Mouse (Mus musculus) C2C12 (cell line): ENCODE measurements around the gene Slc4a1. TPM values are rescaled to one million over a fixed set of nuclear protein-coding genes. Genes with fewer than 3 reads are reported as not detected.

Experiments
- H3K27me3 ChIP-seq: one replicate; pipeline ENCODE4 v1.6.1; 2011; ENCODE audit not compliant: control insufficient read depth, insufficient read depth, insufficient read length
- H3K36me3 ChIP-seq: one replicate; pipeline ENCODE4 v1.6.1; 2011; ENCODE audit not compliant: control insufficient read depth, insufficient read depth
- H3K4me3 ChIP-seq: one replicate; pipeline ENCODE4 v1.5.1; 2011; ENCODE audit warnings: mild to moderate bottlenecking, control low read depth; ENCODE audit not compliant: poor library complexity, insufficient read depth, severe bottlenecking
- H3K79me2 ChIP-seq: one replicate; pipeline ENCODE4 v1.6.1; 2011; ENCODE audit not compliant: control insufficient read depth, insufficient read depth
- H3K79me3 ChIP-seq: one replicate; pipeline ENCODE4 v1.6.1; 2011; ENCODE audit warnings: low read depth, control low read depth
- H3ac ChIP-seq: one replicate; pipeline ENCODE3; 2011; ENCODE audit warnings: low read depth; ENCODE audit not compliant: control insufficient read depth, insufficient read length
- CEBPB ChIP-seq: IDR thresholded peaks from one replicate; pipeline ENCODE4 v1.6.1; 2011; ENCODE audit warnings: low read depth, mild to moderate bottlenecking, control low read depth, moderate library complexity
- CTCF ChIP-seq: IDR thresholded peaks from one replicate; pipeline ENCODE4 v1.5.1; 2011; ENCODE audit not compliant: control insufficient read depth, insufficient read depth, insufficient read length
- FOSL1 ChIP-seq: IDR thresholded peaks from one replicate; pipeline ENCODE4 v1.8.0; 2011; ENCODE audit warnings: mild to moderate bottlenecking, low read length; ENCODE audit not compliant: poor library complexity, insufficient read depth, severe bottlenecking
- MAX ChIP-seq: IDR thresholded peaks from one replicate; pipeline ENCODE4 v1.6.1; 2011; ENCODE audit warnings: mild to moderate bottlenecking, control low read depth
- MYOD1 ChIP-seq: IDR thresholded peaks from one replicate; pipeline ENCODE4 v1.6.1; 2011; ENCODE audit warnings: low read depth; ENCODE audit not compliant: control insufficient read depth, insufficient read length
- MYOG ChIP-seq: IDR thresholded peaks from one replicate; pipeline ENCODE4 v1.6.1; 2011; ENCODE audit not compliant: control insufficient read depth, insufficient read length; ENCODE audit errors: extremely low read depth
- USF1 ChIP-seq: IDR thresholded peaks from one replicate; pipeline ENCODE4 v1.6.1; 2011; ENCODE audit warnings: low read depth, mild to moderate bottlenecking, control low read depth, moderate library complexity
- polyA plus RNA-seq: library from polyadenylated mRNA; unstranded; fragments of >200 nt; fragmentation: generic; extraction: Trizol; gene quantifications from one replicate; pipeline ENCODE4 v1.2.1, GENCODE M21; 2012; ENCODE audit warnings: missing spikeins

Slc4a1 gene
- polyA plus RNA-seq, 1 experiment, result not detected

GRCm38 (mm10) chr11:102361776-102362495 is 4.1 kb downstream of the Slc4a1 start:
- Histone ChIP-seq H3ac (no peak overlapping the region), H3K79me3 (no peaks in the 10 kb centered on the region), H3K36me3 (no peaks in the 10 kb centered on the region), H3K27me3 (peaks cover 93% of the 10 kb centered on the region), H3K4me3 (no peak overlapping the region), H3K79me2 (no peaks in the 10 kb centered on the region)
- TF ChIP-seq MYOD1 (no peak), USF1 (no peak), MYOG (no peak), CTCF (no peak), FOSL1 (no peak), CEBPB (no peak), MAX (no peak)

DNA sequence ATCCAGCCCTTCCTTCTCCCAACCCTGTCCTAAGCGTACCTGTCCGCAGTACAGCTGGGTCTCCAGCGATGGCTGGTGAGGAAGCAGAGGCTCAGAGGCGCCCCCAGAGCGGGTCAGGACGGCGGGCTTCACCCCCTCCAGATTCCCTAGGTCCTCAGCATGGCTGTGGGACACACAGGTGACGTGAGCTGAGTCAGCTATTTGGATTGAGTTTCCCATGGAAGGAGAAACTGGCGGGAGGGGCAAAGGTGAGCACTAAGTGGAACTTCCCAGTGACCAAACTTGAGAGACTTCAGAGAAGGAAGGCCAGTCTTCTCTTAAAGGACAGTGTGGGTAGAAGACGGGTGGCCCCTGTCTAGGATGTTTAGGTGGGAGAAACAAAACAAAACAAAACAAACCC is 7.6 kb downstream of the Slc4a1 start:
- no peaks in the 10 kb centered on the region for H3K79me2 ChIP-seq
- no peak overlapping the region for H3K4me3 ChIP-seq
- H3K79me3 ChIP-seq, result no peaks in the 10 kb centered on the region
- peaks cover 92% of the 10 kb centered on the region for H3K27me3 ChIP-seq
- TF ChIP-seq MAX, result no peak
- no peaks in the 10 kb centered on the region for H3K36me3 ChIP-seq
- H3ac ChIP-seq, result no peak overlapping the region

DNA sequence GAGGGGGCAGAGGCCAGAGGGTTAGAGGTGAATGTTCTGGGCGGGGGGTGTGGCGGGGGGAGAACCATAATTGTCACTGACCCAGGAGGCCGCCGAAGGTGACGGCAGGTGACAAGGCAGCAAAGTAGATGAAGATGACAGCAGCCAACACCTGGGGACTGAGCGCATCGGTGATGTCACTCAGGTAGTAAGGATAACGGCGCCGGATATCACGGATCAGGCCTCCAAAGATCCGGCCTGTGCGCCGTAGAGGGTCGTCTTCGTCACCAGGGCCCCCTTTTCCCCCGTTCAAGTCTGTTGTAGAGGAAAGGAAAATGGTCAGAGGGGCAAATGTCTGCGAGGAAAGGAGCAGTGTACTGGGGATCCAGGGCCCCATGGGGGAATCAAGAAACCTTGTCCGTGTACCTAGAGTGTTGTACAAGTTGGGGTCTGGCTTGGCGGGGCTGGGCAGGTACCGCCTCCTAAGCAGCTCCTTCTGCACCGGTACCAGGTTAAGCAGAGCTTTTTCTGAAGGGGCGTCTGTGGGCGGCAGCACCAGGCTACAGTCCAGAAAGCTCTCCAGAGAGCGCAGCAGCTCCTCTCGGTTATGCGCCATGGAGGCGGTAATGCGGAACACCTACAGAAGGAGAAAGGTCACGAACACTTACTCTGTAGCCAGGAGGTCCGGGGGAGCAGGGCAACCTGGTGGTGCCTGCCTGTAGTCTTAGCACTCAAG is 9.2 kb downstream of the Slc4a1 start:
- no peak overlapping the region for H3ac ChIP-seq
- no peaks in the 10 kb centered on the region for H3K79me2 ChIP-seq
- H3K4me3 ChIP-seq, result no peak overlapping the region
- peaks cover 92% of the 10 kb centered on the region for H3K27me3 ChIP-seq
- TF ChIP-seq CEBPB (no peak), USF1 (no peak), MAX (no peak), MYOG (no peak), MYOD1 (no peak), CTCF (no peak), FOSL1 (no peak)
- no peaks in the 10 kb centered on the region for H3K36me3 ChIP-seq
- no peaks in the 10 kb centered on the region for H3K79me3 ChIP-seq

DNA sequence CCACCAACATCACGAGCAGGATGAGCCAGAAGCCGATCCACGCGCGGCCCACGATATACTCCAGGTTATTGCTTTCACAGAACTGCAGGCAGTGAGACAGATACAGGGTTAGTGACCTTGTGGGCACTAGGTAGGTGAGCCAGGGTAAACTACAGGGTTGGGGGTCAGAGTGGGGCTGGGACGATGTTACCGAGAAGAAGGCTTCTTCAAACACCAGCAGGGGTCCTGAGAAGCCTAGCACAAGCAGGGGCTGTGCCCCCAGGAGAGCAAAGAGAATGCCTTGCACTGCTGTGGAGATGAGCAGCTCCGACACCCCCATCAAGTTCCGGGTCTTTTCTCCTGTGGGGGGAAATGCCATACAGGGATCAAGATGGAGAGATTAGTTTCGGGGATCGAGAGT is 9.8 kb downstream of the Slc4a1 start:
- Histone ChIP-seq H3K36me3 (no peaks in the 10 kb centered on the region), H3K4me3 (no peak overlapping the region), H3K27me3 (peaks cover 92% of the 10 kb centered on the region), H3K79me3 (no peaks in the 10 kb centered on the region), H3ac (no peak overlapping the region), H3K79me2 (no peaks in the 10 kb centered on the region)
- TF ChIP-seq USF1, result no peak
- no peak for TF ChIP-seq MYOG

- Histone ChIP-seq H3K79me3 (no peaks in the 10 kb centered on the region), H3K4me3 (no peak overlapping the region), H3K36me3 (no peaks in the 10 kb centered on the region), H3ac (no peak overlapping the region), H3K27me3 (peaks cover 92% of the 10 kb centered on the region), H3K79me2 (no peaks in the 10 kb centered on the region)
- TF ChIP-seq FOSL1, result no peak
- TF ChIP-seq MAX, result no peak
- no peak for TF ChIP-seq USF1
- TF ChIP-seq CTCF, result no peak
- TF ChIP-seq MYOD1, result no peak
- no peak for TF ChIP-seq CEBPB
- no peak for TF ChIP-seq MYOG
Measured at GRCm38 (mm10) chr11:102355501-102355900, 10.5 kb downstream of the Slc4a1 start.

DNA sequence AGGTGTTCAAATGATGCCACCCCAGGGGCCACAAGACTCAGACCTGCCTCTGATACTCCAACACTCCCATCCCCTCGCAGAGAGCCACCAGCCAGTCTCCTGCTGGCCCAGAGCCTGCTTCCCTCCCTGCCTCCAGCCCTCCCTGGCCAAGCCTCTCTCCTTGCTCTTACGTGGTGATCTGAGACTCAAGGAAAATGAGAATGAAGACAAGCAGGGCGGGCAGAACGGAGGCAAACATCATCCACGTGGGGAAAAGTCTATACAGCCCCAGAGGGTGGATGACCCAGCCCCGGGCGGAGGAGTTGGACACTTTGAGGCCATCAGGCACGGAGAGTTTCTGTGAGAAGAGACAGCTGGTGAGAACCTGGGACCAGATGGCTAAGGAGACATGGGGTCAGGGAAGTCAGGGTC is 13.0 kb downstream of the Slc4a1 start:
- Histone ChIP-seq H3K79me2 (no peaks in the 10 kb centered on the region), H3K27me3 (peaks cover 89% of the 10 kb centered on the region), H3K79me3 (no peaks in the 10 kb centered on the region), H3K36me3 (no peaks in the 10 kb centered on the region), H3K4me3 (no peak overlapping the region), H3ac (no peak overlapping the region)
- TF ChIP-seq MYOG (no peak), MYOD1 (no peak), USF1 (no peak), CTCF (no peak), FOSL1 (no peak), CEBPB (no peak), MAX (no peak)
